Mouse (Mus musculus) stomach, embryonic 16.5 days (tissue): ENCODE measurements around the gene Wnt2b. TPM values are rescaled to one million over a fixed set of nuclear protein-coding genes. Genes with fewer than 3 reads are reported as not detected.

Experiments
- ATAC-seq: fragments of 200-750 bp; cut with Nextera tagmentation; 2 replicates; pipeline ENCODE4 v1.8.0; 2017; ENCODE audit warnings: moderate number of reproducible peaks, moderate TSS enrichment; ENCODE audit not compliant: insufficient read depth, low FRiP score
- H3K27ac ChIP-seq: fragments of 300-500 bp; sonication (generic); 2 replicates; pipeline ENCODE4 v1.5.1; 2014; ENCODE audit warnings: low read length
- H3K27me3 ChIP-seq: fragments of 300-500 bp; sonication (generic); 2 replicates; pipeline ENCODE4 v1.6.1; 2014; ENCODE audit warnings: low read length, control low read depth, mixed read lengths; ENCODE audit not compliant: control insufficient read depth, insufficient read depth
- H3K36me3 ChIP-seq: fragments of 300-500 bp; sonication (generic); 2 replicates; pipeline ENCODE4 v1.6.1; 2014; ENCODE audit warnings: low read length; ENCODE audit not compliant: control insufficient read depth, insufficient read depth
- H3K4me1 ChIP-seq: fragments of 300-500 bp; sonication (generic); 2 replicates; pipeline ENCODE4 v1.6.1; 2014; ENCODE audit warnings: low read length, control low read depth, mixed read lengths; ENCODE audit not compliant: control insufficient read depth, insufficient read depth
- H3K4me2 ChIP-seq: fragments of 300-500 bp; sonication (generic); 2 replicates; pipeline ENCODE4 v1.6.1; 2014; ENCODE audit warnings: low read depth, low read length, mixed read lengths
- H3K4me3 ChIP-seq: fragments of 300-500 bp; sonication (generic); replicated peaks from 2 replicates; pipeline ENCODE4 v1.5.1; 2014; ENCODE audit warnings: mild to moderate bottlenecking, low read length
- H3K9ac ChIP-seq: fragments of 300-500 bp; sonication (generic); 2 replicates; pipeline ENCODE4 v1.6.1; 2014; ENCODE audit warnings: low read length
- H3K9me3 ChIP-seq: fragments of 300-500 bp; sonication (generic); replicated peaks from 2 replicates; pipeline ENCODE4 v1.6.1; 2016; ENCODE audit warnings: low read length, control low read depth; ENCODE audit not compliant: control insufficient read depth
- WGBS: fragments of 180-500 bp; shearing (Covaris S2); extraction: QIAGEN DNeasy Blood & Tissue Kit; methylation state at CpG from one replicate; pipeline ENCODE4 v1.1.7; 2014; 5-methylcytosine and 5-hydroxymethylcytosine counted together
- polyA plus RNA-seq: library from polyadenylated mRNA; unstranded; fragments of >200 nt; fragmentation: Nextera tagmentation; extraction: Ambion mirVana; gene quantifications from 2 replicates; pipeline ENCODE4 v1.2.1, GENCODE M21; 2015

Gene Wnt2b
- polyA plus RNA-seq, 1 experiment from 2014 or later, result 3.1 TPM

GRCm38 (mm10) chr3:105000561-105000960 is 38.8 kb upstream of the Wnt2b start:
- H3K4me3 ChIP-seq, result no peak overlapping the region
- 39% methylated on average over 8 of the region's 8 CpGs for WGBS
- no peaks in the 10 kb centered on the region for H3K27me3 ChIP-seq
- no peak overlapping the region for H3K9ac ChIP-seq
- no peak overlapping the region for H3K27ac ChIP-seq
- H3K4me2 ChIP-seq, result no peak overlapping the region
- H3K9me3 ChIP-seq, result no peaks in the 10 kb centered on the region
- peaks cover 8% of the 10 kb centered on the region for H3K4me1 ChIP-seq
- peak; percentile 54; the same call in 1 of the 2 replicates for ATAC-seq
- H3K36me3 ChIP-seq, result peaks cover 15% of the 10 kb centered on the region

GRCm38 (mm10) chr3:104997563-104997962 is 35.8 kb upstream of the Wnt2b start:
- H3K36me3 ChIP-seq, result no peaks in the 10 kb centered on the region
- H3K4me2 ChIP-seq, result no peak overlapping the region
- H3K9ac ChIP-seq, result no peak overlapping the region
- no peaks in the 10 kb centered on the region for H3K9me3 ChIP-seq
- no peak overlapping the region for H3K27ac ChIP-seq
- peaks cover 25% of the 10 kb centered on the region for H3K4me1 ChIP-seq
- no peaks in the 10 kb centered on the region for H3K27me3 ChIP-seq
- no peak overlapping the region for H3K4me3 ChIP-seq
- no peak for ATAC-seq
- 40% methylated on average over 6 of the region's 6 CpGs for WGBS

- Histone ChIP-seq H3K4me3 (no peak overlapping the region), H3K4me2 (no peak overlapping the region), H3K27me3 (no peaks in the 10 kb centered on the region), H3K9me3 (no peaks in the 10 kb centered on the region), H3K36me3 (no peaks in the 10 kb centered on the region), H3K4me1 (peaks cover 20% of the 10 kb centered on the region), H3K27ac (no peak overlapping the region), H3K9ac (no peak overlapping the region)
- ATAC-seq, result no peak
- WGBS, result 83% methylated on average over 7 of the region's 7 CpGs
Observed at GRCm38 (mm10) chr3:104995707-104996106, 34.0 kb upstream of the Wnt2b start.

GRCm38 (mm10) chr3:104994415-104994841 is 32.7 kb upstream of the Wnt2b start:
- Histone ChIP-seq H3K9me3 (no peaks in the 10 kb centered on the region), H3K9ac (peak overlapping the region; percentile 58), H3K4me3 (no peak overlapping the region), H3K4me1 (peaks cover 19% of the 10 kb centered on the region), H3K27me3 (no peaks in the 10 kb centered on the region), H3K4me2 (no peak overlapping the region; the same call in 1 of the 2 replicates), H3K36me3 (no peaks in the 10 kb centered on the region), H3K27ac (peak overlapping the region; percentile 87)
- 36% methylated on average over 3 of the region's 3 CpGs for WGBS
- ATAC-seq, result peak; percentile 20

GRCm38 (mm10) chr3:104993800-104994199 is 32.1 kb upstream of the Wnt2b start:
- Histone ChIP-seq H3K27ac (peak overlapping the region; percentile 87), H3K36me3 (no peaks in the 10 kb centered on the region), H3K9me3 (no peaks in the 10 kb centered on the region), H3K9ac (peak overlapping the region; percentile 58), H3K4me3 (no peak overlapping the region), H3K27me3 (no peaks in the 10 kb centered on the region), H3K4me1 (peaks cover 19% of the 10 kb centered on the region), H3K4me2 (peak overlapping the region; percentile 34; the same call in 1 of the 2 replicates)
- peak; percentile 84; the same call in 1 of the 2 replicates for ATAC-seq
- 30% methylated on average over 4 of the region's 4 CpGs for whole genome bisulfite sequencing

- peak overlapping the region; percentile 14; the same call in 1 of the 2 replicates for H3K27ac ChIP-seq
- H3K9ac ChIP-seq, result no peak overlapping the region; the same call in 1 of the 2 replicates
- H3K4me3 ChIP-seq, result no peak overlapping the region; the same call in 1 of the 2 replicates
- H3K4me2 ChIP-seq, result peak overlapping the region; percentile 35
- no peaks in the 10 kb centered on the region for H3K9me3 ChIP-seq
- no peaks in the 10 kb centered on the region for H3K27me3 ChIP-seq
- ATAC-seq, result peak; percentile 73
- no peaks in the 10 kb centered on the region for H3K36me3 ChIP-seq
- 9% methylated on average over 23 of the region's 23 CpGs for WGBS
- peaks cover 19% of the 10 kb centered on the region for H3K4me1 ChIP-seq
Observed at GRCm38 (mm10) chr3:104992709-104993388, 31.1 kb upstream of the Wnt2b start.

GRCm38 (mm10) chr3:104991703-104992102 is 30.0 kb upstream of the Wnt2b start:
- H3K4me3 ChIP-seq, result no peak overlapping the region
- H3K4me2 ChIP-seq, result no peak overlapping the region
- no peaks in the 10 kb centered on the region for H3K9me3 ChIP-seq
- no peak overlapping the region for H3K27ac ChIP-seq
- ATAC-seq, result no peak
- WGBS, result 62% methylated on average over 5 of the region's 5 CpGs
- H3K36me3 ChIP-seq, result no peaks in the 10 kb centered on the region
- H3K9ac ChIP-seq, result no peak overlapping the region
- H3K27me3 ChIP-seq, result no peaks in the 10 kb centered on the region
- H3K4me1 ChIP-seq, result peaks cover 19% of the 10 kb centered on the region

- Histone ChIP-seq H3K9ac (no peak overlapping the region), H3K36me3 (no peaks in the 10 kb centered on the region), H3K27me3 (no peaks in the 10 kb centered on the region), H3K9me3 (no peaks in the 10 kb centered on the region), H3K4me1 (peaks cover 6% of the 10 kb centered on the region), H3K27ac (no peak overlapping the region), H3K4me2 (no peak overlapping the region), H3K4me3 (no peak overlapping the region)
- ATAC-seq, result no peak
- WGBS, result 69% methylated on average over 5 of the region's 5 CpGs
Observed at GRCm38 (mm10) chr3:104987884-104988283, 26.2 kb upstream of the Wnt2b start.

GRCm38 (mm10) chr3:104979735-104980134 is 18.0 kb upstream of the Wnt2b start:
- Histone ChIP-seq H3K36me3 (no peaks in the 10 kb centered on the region), H3K27me3 (no peaks in the 10 kb centered on the region), H3K4me3 (no peak overlapping the region), H3K4me1 (no peaks in the 10 kb centered on the region), H3K4me2 (no peak overlapping the region), H3K9me3 (no peaks in the 10 kb centered on the region), H3K9ac (no peak overlapping the region), H3K27ac (no peak overlapping the region)
- WGBS, result 54% methylated on average over 5 of the region's 5 CpGs
- no peak for ATAC-seq
